Mouse (Mus musculus): ENCODE data around the gene Hp1bp3. TPM values are rescaled to one million over a fixed set of nuclear protein-coding genes. Genes with fewer than 3 reads are reported as not detected.
A peak's percentile ranks its signal among the peaks of the same experiment; 100 is the strongest.

Hp1bp3 gene
- polyA plus RNA-seq, 1 experiment from 2014 or later: 107 TPM

- peak overlapping the region; percentile 99 for H3K4me3 ChIP-seq (ENCODE audit: low read depth, low read length)
- H3K36me3 ChIP-seq (ENCODE audit: control insufficient read depth, insufficient read depth, low read length): peaks cover 4% of the 10 kb centered on the region
- ATAC-seq (replicated peaks; ENCODE audit: insufficient number of reproducible peaks, low FRiP score, low TSS enrichment): no peak
- under 1% methylated on average over 36 of the region's 36 CpGs for WGBS (ENCODE audit: insufficient replicate concordance)
- peak overlapping the region; percentile 99 for H3K9ac ChIP-seq (ENCODE audit: low read depth, low read length)
- peak overlapping the region; percentile 95 for H3K27ac ChIP-seq (ENCODE audit: low read depth, low read length)
- H3K4me1 ChIP-seq (ENCODE audit: control insufficient read depth, insufficient read depth, low read length): peaks cover 29% of the 10 kb centered on the region
- peak overlapping the region; percentile 87 for H3K4me2 ChIP-seq
- no peaks in the 10 kb centered on the region for H3K9me3 ChIP-seq (replicated peaks; ENCODE audit: control insufficient read depth, low read length)
- H3K27me3 ChIP-seq (ENCODE audit: control insufficient read depth, insufficient read depth, low read length): no peaks in the 10 kb centered on the region
These were observed 1.3 kb downstream of the Hp1bp3 start for GRCm38 (mm10) chr4:138217441-138217840.

DNA sequence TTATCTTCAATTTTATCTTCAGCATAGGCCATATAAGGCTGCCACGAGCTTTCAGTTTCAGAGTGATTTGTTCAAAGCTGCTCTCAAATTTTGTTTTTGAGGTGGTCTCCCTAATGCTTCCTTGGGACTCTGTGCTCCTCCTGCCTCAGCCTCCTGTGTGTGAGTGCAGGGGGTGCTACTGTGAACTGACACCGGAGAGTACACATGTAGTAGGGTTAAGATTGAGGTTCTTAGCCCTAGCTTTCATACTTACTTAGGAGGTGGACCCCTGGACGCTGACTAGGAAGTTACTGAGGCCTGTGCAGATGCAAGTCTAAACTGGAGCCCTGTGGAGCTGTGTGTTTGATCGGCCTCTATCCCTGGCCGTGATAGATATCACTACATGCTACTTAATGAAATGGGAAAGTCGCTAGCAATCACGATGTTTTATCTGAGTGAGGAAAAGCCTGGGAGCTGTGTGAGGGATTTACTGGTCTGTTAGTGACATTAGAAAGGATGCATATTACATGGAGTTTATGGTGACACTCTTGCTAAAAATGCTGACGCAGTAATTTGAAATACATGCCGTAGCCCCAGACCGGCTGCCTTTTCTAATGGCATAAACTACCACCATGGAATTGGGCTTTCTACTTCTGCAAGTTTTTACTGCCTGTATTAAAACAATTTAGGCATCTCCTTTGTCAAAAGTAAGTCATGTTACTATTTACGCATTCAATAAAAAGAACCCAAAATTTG lies 2.0 kb downstream of the Hp1bp3 start:
- Histone ChIP-seq H3K9ac (ENCODE audit: low read depth, low read length) (peak overlapping the region; percentile 99), H3K4me2 (peak overlapping the region; percentile 87), H3K9me3 (replicated peaks; ENCODE audit: control insufficient read depth, low read length) (no peaks in the 10 kb centered on the region), H3K4me1 (ENCODE audit: control insufficient read depth, insufficient read depth, low read length) (peaks cover 29% of the 10 kb centered on the region), H3K27ac (ENCODE audit: low read depth, low read length) (peak overlapping the region; percentile 95; the same call in 1 of the 2 replicates), H3K27me3 (ENCODE audit: control insufficient read depth, insufficient read depth, low read length) (no peaks in the 10 kb centered on the region), H3K4me3 (ENCODE audit: low read depth, low read length) (peak overlapping the region; percentile 99), H3K36me3 (ENCODE audit: control insufficient read depth, insufficient read depth, low read length) (peaks cover 8% of the 10 kb centered on the region)
- no peak for ATAC-seq (replicated peaks; ENCODE audit: insufficient number of reproducible peaks, low FRiP score, low TSS enrichment)
- WGBS (ENCODE audit: insufficient replicate concordance): 78% methylated on average over 11 of the region's 11 CpGs

DNA sequence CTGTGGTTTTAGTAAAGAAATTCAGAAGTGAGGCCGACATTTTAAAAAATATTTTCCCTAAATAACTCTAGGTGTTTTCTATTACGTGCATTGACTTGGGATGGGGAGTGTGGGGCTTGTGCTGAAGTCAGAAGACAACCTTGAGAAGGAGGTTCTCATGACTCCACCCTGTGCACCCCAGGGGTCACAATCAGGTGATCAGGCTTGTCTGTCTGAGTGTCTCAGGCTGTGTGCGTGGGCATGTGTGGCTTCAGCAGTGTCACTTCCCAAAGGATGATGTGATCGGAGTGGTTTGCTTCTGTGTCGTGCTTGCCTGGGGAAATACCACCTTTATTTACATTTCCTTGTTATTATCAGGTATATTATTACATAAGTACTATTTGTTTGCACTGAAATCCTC lies 3.2 kb downstream of the Hp1bp3 start:
- H3K4me2 ChIP-seq: 0 out of 2 replicates have a peak overlapping the region, but pooled peaks have one; percentile 87

DNA sequence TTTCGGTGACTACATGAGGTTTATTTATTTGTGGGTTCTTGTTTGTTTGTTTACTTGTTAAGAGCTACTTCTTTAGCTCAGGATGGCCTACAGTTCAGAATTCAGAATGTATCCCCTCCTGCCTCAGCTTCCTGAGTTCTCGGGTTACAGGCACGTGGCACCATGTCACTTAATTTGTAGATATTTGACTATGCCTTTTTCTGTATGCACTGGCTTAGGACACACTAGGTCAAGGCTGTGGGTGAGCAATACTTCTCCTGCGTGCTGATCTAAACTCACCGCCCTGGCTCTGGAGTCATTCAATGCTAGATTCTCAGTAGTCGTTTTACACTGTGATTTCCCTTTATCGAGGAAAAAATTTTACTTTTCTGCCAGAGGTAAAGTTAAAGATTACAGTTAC lies 4.7 kb downstream of the Hp1bp3 start:
- no peak overlapping the region for H3K27ac ChIP-seq (ENCODE audit: low read depth, low read length)
- H3K4me2 ChIP-seq: no peak overlapping the region
- H3K4me3 ChIP-seq (ENCODE audit: low read depth, low read length): no peak overlapping the region
- H3K4me1 ChIP-seq (ENCODE audit: control insufficient read depth, insufficient read depth, low read length): peaks cover 25% of the 10 kb centered on the region
- WGBS (ENCODE audit: insufficient replicate concordance): 84% methylated on average over 7 of the region's 7 CpGs
- H3K27me3 ChIP-seq (ENCODE audit: control insufficient read depth, insufficient read depth, low read length): no peaks in the 10 kb centered on the region
- H3K9ac ChIP-seq (ENCODE audit: low read depth, low read length): no peak overlapping the region
- H3K36me3 ChIP-seq (ENCODE audit: control insufficient read depth, insufficient read depth, low read length): peaks cover 22% of the 10 kb centered on the region
- ATAC-seq (replicated peaks; ENCODE audit: insufficient number of reproducible peaks, low FRiP score, low TSS enrichment): no peak
- H3K9me3 ChIP-seq (replicated peaks; ENCODE audit: control insufficient read depth, low read length): no peaks in the 10 kb centered on the region

More for the DNA sequence above, 3.2 kb downstream of the Hp1bp3 start:
- no peak for ATAC-seq (replicated peaks; ENCODE audit: insufficient number of reproducible peaks, low FRiP score, low TSS enrichment)
- no peaks in the 10 kb centered on the region for H3K9me3 ChIP-seq (replicated peaks; ENCODE audit: control insufficient read depth, low read length)
- H3K27me3 ChIP-seq (ENCODE audit: control insufficient read depth, insufficient read depth, low read length): no peaks in the 10 kb centered on the region
- peaks cover 29% of the 10 kb centered on the region for H3K4me1 ChIP-seq (ENCODE audit: control insufficient read depth, insufficient read depth, low read length)
- peaks cover 16% of the 10 kb centered on the region for H3K36me3 ChIP-seq (ENCODE audit: control insufficient read depth, insufficient read depth, low read length)
- no peak overlapping the region for H3K4me3 ChIP-seq (ENCODE audit: low read depth, low read length)
- H3K27ac ChIP-seq (ENCODE audit: low read depth, low read length): no peak overlapping the region
- no peak overlapping the region for H3K9ac ChIP-seq (ENCODE audit: low read depth, low read length)
- 85% methylated on average over 5 of the region's 5 CpGs for WGBS (ENCODE audit: insufficient replicate concordance)

DNA sequence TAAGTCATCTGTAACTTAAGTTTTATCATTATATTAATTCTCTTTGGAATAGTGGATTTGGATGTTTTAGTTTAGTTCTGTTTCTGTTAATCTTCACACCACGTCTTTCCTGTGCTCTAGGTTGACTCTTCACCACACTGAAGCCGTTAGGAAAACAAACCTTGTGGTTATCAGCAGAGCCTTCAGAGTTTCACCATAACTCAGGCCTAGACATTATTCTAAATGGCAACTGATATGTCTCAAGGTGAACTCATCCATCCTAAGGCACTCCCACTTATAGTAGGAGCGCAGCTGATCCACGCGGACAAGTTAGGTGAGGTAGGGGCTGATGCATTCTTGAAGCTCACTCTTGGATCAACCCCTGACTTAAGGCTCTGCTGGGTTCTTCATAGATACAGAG lies 5.3 kb downstream of the Hp1bp3 start:
- no peak for ATAC-seq (replicated peaks; ENCODE audit: insufficient number of reproducible peaks, low FRiP score, low TSS enrichment)
- 77% methylated on average over 5 of the region's 5 CpGs for WGBS (ENCODE audit: insufficient replicate concordance)
- H3K27me3 ChIP-seq (ENCODE audit: control insufficient read depth, insufficient read depth, low read length): no peaks in the 10 kb centered on the region
- no peaks in the 10 kb centered on the region for H3K9me3 ChIP-seq (replicated peaks; ENCODE audit: control insufficient read depth, low read length)
- H3K4me2 ChIP-seq: no peak overlapping the region
- no peak overlapping the region for H3K27ac ChIP-seq (ENCODE audit: low read depth, low read length)
- no peak overlapping the region for H3K9ac ChIP-seq (ENCODE audit: low read depth, low read length)
- no peak overlapping the region for H3K4me3 ChIP-seq (ENCODE audit: low read depth, low read length)
- H3K36me3 ChIP-seq (ENCODE audit: control insufficient read depth, insufficient read depth, low read length): peaks cover 28% of the 10 kb centered on the region
- peaks cover 23% of the 10 kb centered on the region for H3K4me1 ChIP-seq (ENCODE audit: control insufficient read depth, insufficient read depth, low read length)

GRCm38 (mm10) chr4:138222396-138222795 lies 6.3 kb downstream of the Hp1bp3 start:
- Histone ChIP-seq H3K27me3 (ENCODE audit: control insufficient read depth, insufficient read depth, low read length) (no peaks in the 10 kb centered on the region), H3K9me3 (replicated peaks; ENCODE audit: control insufficient read depth, low read length) (no peaks in the 10 kb centered on the region), H3K27ac (ENCODE audit: low read depth, low read length) (no peak overlapping the region), H3K4me2 (no peak overlapping the region), H3K36me3 (ENCODE audit: control insufficient read depth, insufficient read depth, low read length) (peaks cover 34% of the 10 kb centered on the region), H3K9ac (ENCODE audit: low read depth, low read length) (no peak overlapping the region), H3K4me1 (ENCODE audit: control insufficient read depth, insufficient read depth, low read length) (peaks cover 23% of the 10 kb centered on the region), H3K4me3 (ENCODE audit: low read depth, low read length) (no peak overlapping the region)
- 84% methylated on average over 5 of the region's 5 CpGs for WGBS (ENCODE audit: insufficient replicate concordance)
- no peak for ATAC-seq (replicated peaks; ENCODE audit: insufficient number of reproducible peaks, low FRiP score, low TSS enrichment)

DNA sequence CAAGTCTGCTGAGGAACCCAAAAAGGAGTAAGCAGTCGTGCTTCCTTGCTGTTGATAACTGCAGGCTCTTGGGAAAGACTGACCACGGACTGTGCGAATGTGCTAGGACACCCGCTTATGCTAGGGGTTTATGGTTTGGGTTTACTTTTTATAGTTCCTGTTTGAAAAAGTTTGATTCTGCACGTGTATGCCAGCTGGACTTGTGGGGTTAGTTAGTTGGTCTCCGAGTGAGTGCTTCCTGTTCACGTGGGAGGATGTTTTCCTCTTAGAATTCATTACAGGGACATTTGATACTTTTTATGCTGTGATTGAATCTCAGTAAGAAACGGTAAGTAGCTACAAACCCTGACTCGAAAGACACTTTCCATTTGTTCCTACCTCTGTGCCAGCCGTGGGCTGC lies 7.5 kb downstream of the Hp1bp3 start:
- 89% methylated on average over 10 of the region's 10 CpGs for WGBS (ENCODE audit: insufficient replicate concordance)

DNA sequence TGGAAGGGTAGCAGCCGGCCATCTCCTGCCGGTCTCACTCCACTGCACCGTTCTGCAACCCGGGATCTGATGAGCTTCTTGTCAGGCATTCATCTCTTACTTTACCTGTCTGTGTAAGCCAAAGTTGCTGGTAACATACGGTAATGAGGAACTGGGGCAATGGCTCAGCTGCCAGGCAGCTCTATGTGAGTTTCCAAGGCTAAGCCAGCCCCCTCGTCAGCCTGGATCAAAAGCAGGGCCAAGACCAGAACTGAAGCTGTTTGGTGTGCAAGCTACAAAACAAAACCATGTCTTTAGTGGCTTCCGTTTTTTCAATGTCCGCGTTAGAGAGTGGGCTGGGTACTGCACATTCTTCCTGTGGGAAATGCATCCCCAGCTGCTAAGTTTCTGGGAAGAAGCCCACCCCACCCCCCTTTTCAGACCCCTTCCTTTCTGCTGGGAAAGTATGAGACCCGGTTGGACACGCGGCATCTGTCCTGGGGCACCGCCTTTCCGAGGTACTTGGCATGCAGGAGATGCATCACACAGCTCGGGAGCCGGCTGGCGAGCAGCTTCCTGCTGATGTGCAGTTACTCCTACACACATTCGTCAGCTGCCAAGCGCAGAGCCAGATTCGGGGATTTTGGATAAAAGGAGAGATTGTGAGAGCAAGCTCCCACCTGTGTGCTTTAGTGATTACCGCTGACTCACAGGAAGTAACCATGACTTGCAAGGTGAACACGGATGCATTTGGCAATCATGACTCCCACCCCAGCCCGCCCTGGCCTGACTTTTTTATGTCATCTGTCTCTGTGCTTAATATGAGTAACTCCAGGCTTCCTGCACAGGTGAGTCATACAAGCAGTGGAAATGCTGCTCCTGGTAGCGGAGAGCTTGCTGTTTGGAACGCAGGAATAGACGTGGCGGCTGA lies 30.9 kb downstream of the Hp1bp3 start:
- H3K27ac ChIP-seq (ENCODE audit: low read depth, low read length): no peak overlapping the region
- 64% methylated on average over 27 of the region's 27 CpGs for WGBS (ENCODE audit: insufficient replicate concordance)
- H3K9ac ChIP-seq (ENCODE audit: low read depth, low read length): no peak overlapping the region
- peaks cover 22% of the 10 kb centered on the region for H3K27me3 ChIP-seq (ENCODE audit: control insufficient read depth, insufficient read depth, low read length)
- H3K4me3 ChIP-seq (ENCODE audit: low read depth, low read length): no peak overlapping the region
- no peaks in the 10 kb centered on the region for H3K9me3 ChIP-seq (replicated peaks; ENCODE audit: control insufficient read depth, low read length)
- H3K36me3 ChIP-seq (ENCODE audit: control insufficient read depth, insufficient read depth, low read length): peaks cover 27% of the 10 kb centered on the region
- no peak overlapping the region for H3K4me2 ChIP-seq
- H3K4me1 ChIP-seq (ENCODE audit: control insufficient read depth, insufficient read depth, low read length): peaks cover 11% of the 10 kb centered on the region
- no peak for ATAC-seq (replicated peaks; ENCODE audit: insufficient number of reproducible peaks, low FRiP score, low TSS enrichment)

More for the DNA sequence above, 7.5 kb downstream of the Hp1bp3 start:
- Histone ChIP-seq H3K27me3 (ENCODE audit: control insufficient read depth, insufficient read depth, low read length) (no peaks in the 10 kb centered on the region), H3K4me1 (ENCODE audit: control insufficient read depth, insufficient read depth, low read length) (peaks cover 17% of the 10 kb centered on the region), H3K4me3 (ENCODE audit: low read depth, low read length) (no peak overlapping the region), H3K27ac (ENCODE audit: low read depth, low read length) (no peak overlapping the region), H3K9ac (ENCODE audit: low read depth, low read length) (no peak overlapping the region), H3K36me3 (ENCODE audit: control insufficient read depth, insufficient read depth, low read length) (peaks cover 43% of the 10 kb centered on the region), H3K9me3 (replicated peaks; ENCODE audit: control insufficient read depth, low read length) (no peaks in the 10 kb centered on the region), H3K4me2 (no peak overlapping the region)
- no peak for ATAC-seq (replicated peaks; ENCODE audit: insufficient number of reproducible peaks, low FRiP score, low TSS enrichment)

Data from heart, embryonic 11.5 days (tissue).